Mouse (Mus musculus) ES-E14 (cell line): ENCODE results near the gene Morn4. TPM values are rescaled to one million over a fixed set of nuclear protein-coding genes. Genes with fewer than 3 reads are reported as not detected.
A peak's percentile ranks its signal among the peaks of the same experiment; 100 is the strongest.

Source experiments
- DNase-seq: peaks from one replicate; pipeline ENCODE4 v3.0.0-alpha.2; 2013; ENCODE audit warnings: low read depth, low spot score
- H3K27ac ChIP-seq: 2 replicates; pipeline ENCODE4 v1.5.1; 2012; ENCODE audit warnings: low read depth, mild to moderate bottlenecking, low read length, moderate library complexity, mixed read lengths; ENCODE audit not compliant: poor library complexity, insufficient read depth, severe bottlenecking
- H3K36me3 ChIP-seq: 2 replicates; pipeline ENCODE4 v1.6.1; 2012; ENCODE audit warnings: mild to moderate bottlenecking, low read length, moderate library complexity, mixed read lengths; ENCODE audit not compliant: control insufficient read depth, poor library complexity, insufficient read depth, severe bottlenecking
- H3K4me1 ChIP-seq, 2 experiments: fragments of 150-350 bp in 1 of 2; sonication (generic) in 1 of 2; 2 replicates each; pipeline ENCODE4 v1.6.1; 2012; ENCODE audit warnings: low read length in 2 of 2, mild to moderate bottlenecking in 1 of 2, mixed read lengths in 1 of 2; ENCODE audit not compliant: control insufficient read depth in 2 of 2, insufficient read depth in 2 of 2, poor library complexity in 1 of 2
- H3K4me3 ChIP-seq, 2 experiments: fragments of 150-350 bp in 1 of 2; sonication (generic) in 1 of 2; 2 replicates each; pipeline ENCODE4 v1.5.1; 2012; ENCODE audit warnings: low read length in 2 of 2, low read depth in 1 of 2, mild to moderate bottlenecking in 1 of 2, mixed read lengths in 1 of 2; ENCODE audit not compliant: insufficient read depth in 1 of 2, poor library complexity in 1 of 2, severe bottlenecking in 1 of 2
- H3K9ac ChIP-seq: 2 replicates; pipeline ENCODE4 v1.6.1; 2012; ENCODE audit warnings: low read depth, mild to moderate bottlenecking, low read length, mixed read lengths; ENCODE audit not compliant: poor library complexity, insufficient read depth, severe bottlenecking
- H3K9me3 ChIP-seq: fragments of 150-350 bp; sonication (generic); 2 replicates; pipeline ENCODE4 v1.6.1; 2012; ENCODE audit warnings: low read depth, mild to moderate bottlenecking, low read length; ENCODE audit not compliant: control insufficient read depth, insufficient read depth
- CHD2 ChIP-seq: IDR thresholded peaks from 2 replicates; pipeline ENCODE4 v1.6.1; 2014; ENCODE audit warnings: mild to moderate bottlenecking, low read depth, low read length, inconsistent platforms
- HCFC1 ChIP-seq: IDR thresholded peaks from 2 replicates; pipeline ENCODE4 v1.6.1; 2012; ENCODE audit warnings: low read length, inconsistent platforms, borderline replicate concordance; ENCODE audit not compliant: insufficient read depth
- MAFK ChIP-seq: IDR thresholded peaks from 2 replicates; pipeline ENCODE4 v1.6.1; 2014; ENCODE audit warnings: mild to moderate bottlenecking, low read depth, low read length, inconsistent platforms; ENCODE audit not compliant: insufficient read depth
- ZC3H11A ChIP-seq: IDR thresholded peaks from 2 replicates; pipeline ENCODE4 v1.6.1; 2012; ENCODE audit warnings: low read depth, mild to moderate bottlenecking, inconsistent platforms, low read length, borderline replicate concordance
- ZNF384 ChIP-seq: IDR thresholded peaks from 2 replicates; pipeline ENCODE4 v1.6.1; 2012; ENCODE audit warnings: low read depth, low read length, inconsistent platforms
- in situ Hi-C, 2 experiments: fragments of 600-800 bp; cut with MboI; formaldehyde crosslinking; loops; one replicate each; pipeline ENCODE4 v1.15.1; 2025; ENCODE audit warnings: low sequenced_read_pairs in 2 of 2, inconsistent platforms in 1 of 2; ENCODE audit not compliant: unreplicated experiment in 2 of 2
- total RNA-seq: library from RNA; depleted of rRNA; stranded (reverse); fragments of 300-350 nt; gene quantifications from 2 replicates; pipeline ENCODE4 v1.2.3, GENCODE M21; 2012

Morn4 gene
- total RNA-seq, 1 experiment, result 3.1 TPM

GRCm38 (mm10) chr19:42126219-42126605 lies 40.1 kb upstream of the Morn4 start:
- Histone ChIP-seq H3K4me3 (no peak overlapping the region), H3K9me3 (no peaks in the 10 kb centered on the region), H3K9ac (peak overlapping the region; percentile 10; the same call in 1 of the 2 replicates), H3K36me3 (peaks cover 32% of the 10 kb centered on the region), H3K4me1 (peaks cover 20 to 26% of the 10 kb centered on the region in 2 experiments), H3K27ac (no peak overlapping the region)
- in situ Hi-C loops, result no loop called here
- no peak for DNase-seq
- TF ChIP-seq CHD2 (no peak), HCFC1 (no peak), MAFK (no peak), ZNF384 (no peak), ZC3H11A (no peak)

GRCm38 (mm10) chr19:42125501-42126218 lies 39.5 kb upstream of the Morn4 start:
- TF ChIP-seq ZNF384 (no peak), ZC3H11A (no peak), HCFC1 (no peak), CHD2 (no peak), MAFK (no peak)
- in situ Hi-C loops, result no loop called here
- no peaks in the 10 kb centered on the region for H3K9me3 ChIP-seq
- no peak overlapping the region for H3K27ac ChIP-seq
- H3K4me1 ChIP-seq, result peaks cover 16 to 22% of the 10 kb centered on the region in 2 experiments
- peaks cover 37% of the 10 kb centered on the region for H3K36me3 ChIP-seq
- DNase-seq, result no peak
- peak overlapping the region; percentile 10; the same call in 1 of the 2 replicates for H3K9ac ChIP-seq
- H3K4me3 ChIP-seq, result no peak overlapping the region

GRCm38 (mm10) chr19:42124684-42125083 lies 38.5 kb upstream of the Morn4 start:
- Histone ChIP-seq H3K4me3 (peak overlapping the region in 1 of 2 experiments; percentile 26; a peak in 1 of 4 replicates), H3K4me1 (peaks cover 14 to 15% of the 10 kb centered on the region in 2 experiments), H3K27ac (no peak overlapping the region), H3K9ac (peak overlapping the region; percentile 23; the same call in 1 of the 2 replicates), H3K9me3 (no peaks in the 10 kb centered on the region), H3K36me3 (peaks cover 43% of the 10 kb centered on the region)
- in situ Hi-C loops, result no loop called here
- TF ChIP-seq CHD2 (no peak), ZC3H11A (no peak), HCFC1 (no peak), ZNF384 (no peak), MAFK (no peak)
- DNase-seq, result no peak

- peaks cover 4 to 5% of the 10 kb centered on the region in 2 experiments for H3K4me1 ChIP-seq
- TF ChIP-seq ZNF384 (no peak), HCFC1 (no peak), ZC3H11A (no peak), MAFK (no peak), CHD2 (no peak)
- H3K27ac ChIP-seq, result no peak overlapping the region
- no peak overlapping the region for H3K4me3 ChIP-seq
- no peak for DNase-seq
- H3K9ac ChIP-seq, result no peak overlapping the region
- H3K9me3 ChIP-seq, result no peaks in the 10 kb centered on the region
- H3K36me3 ChIP-seq, result peaks cover 48% of the 10 kb centered on the region
- in situ Hi-C loops, result no loop called here
Observed at GRCm38 (mm10) chr19:42120451-42120850, 34.3 kb upstream of the Morn4 start.

- no peaks in the 10 kb centered on the region for H3K4me1 ChIP-seq
- in situ Hi-C loops, result no loop called here
- H3K9me3 ChIP-seq, result no peaks in the 10 kb centered on the region
- no peak for DNase-seq
- H3K9ac ChIP-seq, result no peak overlapping the region
- H3K27ac ChIP-seq, result no peak overlapping the region
- no peak overlapping the region for H3K4me3 ChIP-seq
- TF ChIP-seq MAFK (no peak), HCFC1 (no peak), CHD2 (no peak), ZC3H11A (no peak), ZNF384 (no peak)
- peaks cover 38% of the 10 kb centered on the region for H3K36me3 ChIP-seq
Observed at GRCm38 (mm10) chr19:42118596-42118995, 32.4 kb upstream of the Morn4 start.
